Mouse (Mus musculus) MEL (cell line): ENCODE data around the gene Maml3. TPM values are rescaled to one million over a fixed set of nuclear protein-coding genes. Genes with fewer than 3 reads are reported as not detected.

Experiments used
- DNase-seq: peaks from one replicate; pipeline ENCODE4 v3.0.0; 2011; ENCODE audit warnings: low read depth, low spot score
- H3K27ac ChIP-seq: 2 replicates; pipeline ENCODE4 v1.5.1; 2012; ENCODE audit warnings: low read depth, mild to moderate bottlenecking, control low read depth, low read length, moderate library complexity; ENCODE audit not compliant: control insufficient read depth
- H3K27me3 ChIP-seq, 2 experiments: fragments of 150-350 bp in 1 of 2; sonication (generic) in 1 of 2; 2 replicates each; pipeline ENCODE4 v1.6.1; 2012; ENCODE audit warnings: low read length in 2 of 2, mild to moderate bottlenecking in 2 of 2, improper control_type of control experiment in 1 of 2, moderate library complexity in 1 of 2; ENCODE audit not compliant: insufficient read depth in 2 of 2, control insufficient read depth in 1 of 2
- H3K36me3 ChIP-seq, 2 experiments: 2 replicates each; pipeline ENCODE4 v1.6.1; 2012 to 2014; ENCODE audit warnings: low read length in 2 of 2, improper control_type of control experiment in 1 of 2, inconsistent platforms in 1 of 2, mild to moderate bottlenecking in 1 of 2; ENCODE audit not compliant: insufficient read depth in 2 of 2, control insufficient read depth in 1 of 2
- H3K4me1 ChIP-seq, 2 experiments: fragments of 150-350 bp in 1 of 2; sonication (generic) in 1 of 2; 2 replicates each; pipeline ENCODE4 v1.6.1; 2012; ENCODE audit warnings: low read length in 2 of 2, improper control_type of control experiment in 1 of 2, mild to moderate bottlenecking in 1 of 2; ENCODE audit not compliant: insufficient read depth in 2 of 2, control insufficient read depth in 1 of 2
- H3K4me3 ChIP-seq, 2 experiments: fragments of 150-350 bp in 1 of 2; sonication (generic) in 1 of 2; 2 replicates each; pipeline ENCODE4 v1.5.1; 2012; ENCODE audit warnings: low read depth in 2 of 2, low read length in 2 of 2, mild to moderate bottlenecking in 2 of 2, moderate library complexity in 2 of 2, control low read depth in 1 of 2, improper control_type of control experiment in 1 of 2; ENCODE audit not compliant: control insufficient read depth in 1 of 2, insufficient read depth in 1 of 2
- H3K79me2 ChIP-seq: 2 replicates; pipeline ENCODE4 v1.6.1; 2012; ENCODE audit warnings: mild to moderate bottlenecking, low read length, moderate library complexity; ENCODE audit not compliant: control insufficient read depth, poor library complexity, insufficient read depth
- H3K9ac ChIP-seq: 2 replicates; pipeline ENCODE4 v1.6.1; 2012; ENCODE audit warnings: low read depth, mild to moderate bottlenecking, control low read depth, low read length, moderate library complexity; ENCODE audit not compliant: control insufficient read depth, poor library complexity, severe bottlenecking
- H3K9me3 ChIP-seq: fragments of 150-350 bp; sonication (generic); replicated peaks from 2 replicates; pipeline ENCODE4 v1.6.1; 2012; ENCODE audit warnings: mild to moderate bottlenecking, low read length, improper control_type of control experiment, moderate library complexity; ENCODE audit not compliant: insufficient read depth
- BHLHE40 ChIP-seq: IDR thresholded peaks from 2 replicates; pipeline ENCODE4 v1.6.1; 2012; ENCODE audit warnings: low read depth, mild to moderate bottlenecking, inconsistent platforms, low read length, improper control_type of control experiment, borderline replicate concordance
- CHD1 ChIP-seq: IDR thresholded peaks from 2 replicates; pipeline ENCODE4 v1.6.1; 2012; ENCODE audit warnings: low read depth, mild to moderate bottlenecking, inconsistent platforms, low read length, improper control_type of control experiment
- CHD2 ChIP-seq: IDR thresholded peaks from 2 replicates; pipeline ENCODE4 v1.6.1; 2011; ENCODE audit warnings: low read length, improper control_type of control experiment
- CTCF ChIP-seq, 3 experiments: IDR thresholded peaks in 2 of 3; conservative IDR thresholded peaks in 1 of 3; 2 replicates each; pipeline ENCODE4 v1.5.1; 2011 to 2012; ENCODE audit warnings: low read length in 3 of 3, low read depth in 2 of 3, mild to moderate bottlenecking in 2 of 3, improper control_type of control experiment in 1 of 3, inconsistent platforms in 1 of 3, mixed read lengths in 1 of 3, moderate library complexity in 1 of 3; ENCODE audit not compliant: control insufficient read depth in 1 of 3, insufficient read depth in 1 of 3, poor library complexity in 1 of 3, severe bottlenecking in 1 of 3
- E2F4 ChIP-seq: IDR thresholded peaks from 2 replicates; pipeline ENCODE4 v1.6.1; 2011; ENCODE audit warnings: low read depth, low read length, improper control_type of control experiment, borderline replicate concordance
- EP300 ChIP-seq, 2 experiments: IDR thresholded peaks; 2 replicates each; pipeline ENCODE4 v1.6.1; 2011; ENCODE audit warnings: improper control_type of control experiment in 2 of 2, low read length in 2 of 2, low read depth in 1 of 2, mild to moderate bottlenecking in 1 of 2
- ETS1 ChIP-seq: IDR thresholded peaks from 2 replicates; pipeline ENCODE4 v1.6.1; 2012; ENCODE audit warnings: low read depth, mild to moderate bottlenecking, inconsistent platforms, low read length, improper control_type of control experiment, moderate library complexity
- GABPA ChIP-seq: IDR thresholded peaks from 2 replicates; pipeline ENCODE4 v1.6.1; 2012; ENCODE audit warnings: low read depth, mild to moderate bottlenecking, inconsistent platforms, low read length, improper control_type of control experiment, moderate library complexity
- GATA1 ChIP-seq: IDR thresholded peaks from 2 replicates; pipeline ENCODE4 v1.6.1; 2011; ENCODE audit warnings: low read depth, low read length, improper control_type of control experiment
- HCFC1 ChIP-seq: IDR thresholded peaks from 2 replicates; pipeline ENCODE4 v1.6.1; 2012; ENCODE audit warnings: low read depth, mild to moderate bottlenecking, inconsistent platforms, low read length, improper control_type of control experiment, moderate library complexity
- JUND ChIP-seq: IDR thresholded peaks from 2 replicates; pipeline ENCODE4 v1.6.1; 2011; ENCODE audit warnings: low read depth, mild to moderate bottlenecking, improper control_type of control experiment, low read length
- KAT2A ChIP-seq: conservative IDR thresholded peaks from 2 replicates; pipeline ENCODE4 v1.6.1; 2012; ENCODE audit warnings: low read depth, low read length, improper control_type of control experiment, inconsistent platforms
- MAX ChIP-seq: IDR thresholded peaks from 2 replicates; pipeline ENCODE4 v1.6.1; 2011; ENCODE audit warnings: low read length, improper control_type of control experiment
- MEF2A ChIP-seq: IDR thresholded peaks from 2 replicates; pipeline ENCODE4 v1.6.1; 2014; ENCODE audit warnings: low read depth, mild to moderate bottlenecking, inconsistent platforms, low read length, improper control_type of control experiment; ENCODE audit not compliant: poor library complexity, insufficient replicate concordance, severe bottlenecking; ENCODE audit errors: extremely low read depth
- MXI1 ChIP-seq: IDR thresholded peaks from 2 replicates; pipeline ENCODE4 v1.6.1; 2011; ENCODE audit warnings: mild to moderate bottlenecking, low read depth, low read length, improper control_type of control experiment
- MYC ChIP-seq: IDR thresholded peaks from 2 replicates; pipeline ENCODE4 v1.6.1; 2011; ENCODE audit warnings: low read depth, mild to moderate bottlenecking, low read length, improper control_type of control experiment, moderate library complexity
- NELFE ChIP-seq: IDR thresholded peaks from 2 replicates; pipeline ENCODE4 v1.6.1; 2011; ENCODE audit warnings: low read depth, low read length, improper control_type of control experiment
- NRF1 ChIP-seq: IDR thresholded peaks from 2 replicates; pipeline ENCODE4 v1.6.1; 2014; ENCODE audit warnings: low read depth, mild to moderate bottlenecking, inconsistent platforms, low read length, improper control_type of control experiment, moderate library complexity; ENCODE audit not compliant: poor library complexity, insufficient read depth, severe bottlenecking
- POLR2A ChIP-seq, 2 experiments: IDR thresholded peaks; 2 replicates each; pipeline ENCODE4 v1.6.1; 2011 to 2012; ENCODE audit warnings: low read length in 2 of 2, mild to moderate bottlenecking in 2 of 2, control low read depth in 1 of 2, improper control_type of control experiment in 1 of 2, low read depth in 1 of 2, moderate library complexity in 1 of 2; ENCODE audit not compliant: control insufficient read depth in 1 of 2, insufficient read depth in 1 of 2, poor library complexity in 1 of 2
- POLR2AphosphoS2 ChIP-seq: IDR thresholded peaks from 2 replicates; pipeline ENCODE4 v1.6.1; 2011; ENCODE audit warnings: low read length, improper control_type of control experiment
- RAD21 ChIP-seq: IDR thresholded peaks from 2 replicates; pipeline ENCODE4 v1.6.1; 2011; ENCODE audit warnings: mild to moderate bottlenecking, low read depth, low read length, improper control_type of control experiment
- RCOR1 ChIP-seq: IDR thresholded peaks from 2 replicates; pipeline ENCODE4 v1.6.1; 2012; ENCODE audit warnings: low read depth, mild to moderate bottlenecking, inconsistent platforms, low read length, improper control_type of control experiment
- SIN3A ChIP-seq: IDR thresholded peaks from 2 replicates; pipeline ENCODE4 v1.6.1; 2012; ENCODE audit warnings: low read length, improper control_type of control experiment, inconsistent platforms
- TAL1 ChIP-seq: IDR thresholded peaks from 2 replicates; pipeline ENCODE4 v1.6.1; 2012; ENCODE audit warnings: mild to moderate bottlenecking, inconsistent platforms, low read length, moderate library complexity, mixed read lengths
- TBP ChIP-seq: IDR thresholded peaks from 2 replicates; pipeline ENCODE4 v1.8.0; 2011; ENCODE audit warnings: low read depth, low read length, improper control_type of control experiment
- USF2 ChIP-seq, 2 experiments: IDR thresholded peaks; 2 replicates each; pipeline ENCODE4 v1.6.1; 2011 to 2012; ENCODE audit warnings: improper control_type of control experiment in 2 of 2, low read length in 2 of 2, borderline replicate concordance in 1 of 2, inconsistent platforms in 1 of 2, low read depth in 1 of 2, mild to moderate bottlenecking in 1 of 2; ENCODE audit not compliant: insufficient read depth in 1 of 2
- ZC3H11A ChIP-seq: IDR thresholded peaks from 2 replicates; pipeline ENCODE4 v1.6.1; 2012; ENCODE audit warnings: low read depth, mild to moderate bottlenecking, inconsistent platforms, low read length, improper control_type of control experiment
- ZKSCAN1 ChIP-seq: IDR thresholded peaks from 2 replicates; pipeline ENCODE4 v1.6.1; 2012; ENCODE audit warnings: low read depth, mild to moderate bottlenecking, inconsistent platforms, low read length, improper control_type of control experiment, moderate library complexity
- ZMIZ1 ChIP-seq: IDR thresholded peaks from 2 replicates; pipeline ENCODE4 v1.6.1; 2012; ENCODE audit warnings: low read depth, mild to moderate bottlenecking, inconsistent platforms, low read length, improper control_type of control experiment, moderate library complexity
- ZNF384 ChIP-seq: IDR thresholded peaks from 2 replicates; pipeline ENCODE4 v1.6.1; 2012; ENCODE audit warnings: low read depth, mild to moderate bottlenecking, inconsistent platforms, low read length, improper control_type of control experiment
- polyA plus RNA-seq, 2 experiments: library from polyadenylated mRNA; stranded (reverse) in 1 of 2; unstranded in 1 of 2; fragments of >175 nt in 1 of 2; fragments of >200 nt in 1 of 2; gene quantifications; 2 replicates each; pipeline versions ENCODE4 v1.2.1 to v1.2.4; 2012; ENCODE audit warnings: low replicate concordance in 2 of 2, low read depth in 1 of 2; ENCODE audit not compliant: insufficient read length in 2 of 2, insufficient read depth in 1 of 2, missing spikeins in 1 of 2
- total RNA-seq: library from RNA; depleted of rRNA; stranded (reverse); fragments of 300-350 nt; gene quantifications from 2 replicates; pipeline ENCODE4 v1.2.3, GENCODE M21; 2012

Gene Maml3
- total and polyA plus RNA-seq, 3 experiments, result 2.0 to 4.1 TPM; not detected in 1

- no peak; the same call in 1 of the 2 replicates for TF ChIP-seq MXI1
- peak; percentile 70 for TF ChIP-seq ETS1
- peak in 1 of 2 experiments; percentile 10; a peak in 1 of 4 replicates for TF ChIP-seq EP300 (IDR thresholded peaks at IDR 0.05; ENCODE audit: low read depth in 1 of 2, low read length in 2 of 2)
- peak; percentile 97 for TF ChIP-seq TBP
- no peak for TF ChIP-seq USF2 (IDR thresholded peaks at IDR 0.05; ENCODE audit: borderline replicate concordance in 1 of 2, insufficient read depth in 1 of 2, low read depth in 1 of 2, low read length in 2 of 2)
- no peak for TF ChIP-seq MEF2A
These were observed 2.0 kb downstream of the Maml3 start (continued) for GRCm38 (mm10) chr3:52102601-52103530.

DNA sequence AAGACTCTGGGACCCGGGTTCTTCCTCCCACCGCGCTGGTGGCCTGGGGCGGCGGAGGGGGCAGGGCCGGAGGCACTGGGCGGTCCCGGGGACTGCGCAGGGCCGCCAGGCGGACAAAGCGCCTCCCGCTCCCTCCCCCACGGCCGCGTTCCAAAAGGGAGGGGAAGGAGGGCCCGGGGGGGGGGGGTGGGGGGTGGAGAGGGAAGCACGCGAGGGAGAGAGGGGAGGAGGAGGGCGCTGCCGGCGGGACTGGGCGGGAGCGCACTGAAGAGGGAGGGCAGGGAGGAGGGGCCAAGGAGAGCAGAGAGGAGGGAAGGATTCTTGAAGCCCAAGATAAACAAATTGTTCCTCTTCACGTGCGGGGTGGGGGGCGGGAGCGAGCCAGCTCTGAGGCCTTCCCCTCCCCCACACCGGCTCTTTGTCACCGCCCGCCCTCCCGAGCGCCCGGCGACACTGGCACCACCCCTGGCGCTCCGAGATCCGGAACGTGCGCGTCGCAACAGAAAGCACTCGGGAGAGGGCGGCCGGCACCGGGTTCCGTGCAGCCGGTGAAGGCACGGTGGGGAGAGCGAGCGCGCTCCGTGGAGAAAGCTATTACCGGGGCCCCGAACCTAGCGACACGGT lies 2.8 kb downstream of the Maml3 start:
- H3K9me3 ChIP-seq, result no peaks in the 10 kb centered on the region
- no peaks in the 10 kb centered on the region for H3K27me3 ChIP-seq
- DNase-seq, result peak; percentile 97
- H3K79me2 ChIP-seq, result peaks cover 13% of the 10 kb centered on the region; the same call in 1 of the 2 replicates
- H3K4me1 ChIP-seq, result peaks cover 0 to 4% of the 10 kb centered on the region in 2 experiments; a peak in 1 of 4 replicates
- peak overlapping the region; percentile 77 to 99 for H3K4me3 ChIP-seq
- peak overlapping the region; percentile 94 for H3K27ac ChIP-seq
- H3K36me3 ChIP-seq, result 0 out of 4 replicates have a peak, but pooled peaks cover 0 to 2% of the 10 kb centered on the region in 2 experiments
- peak overlapping the region; percentile 78 for H3K9ac ChIP-seq
- TF ChIP-seq BHLHE40 (peak; percentile 99), CHD2 (no peak), MAX (peak; percentile 82), SIN3A (peak; percentile 79), RAD21 (no peak), E2F4 (no peak), MYC (0 out of 2 replicates have a peak, but pooled peaks have one; percentile 29), RCOR1 (no peak), GABPA (no peak), ZNF384 (no peak), NELFE (no peak), CTCF (IDR thresholded peaks at IDR 0.05 in 2 of 3, conservative IDR thresholded peaks at IDR 0.05 in 1 of 3; ENCODE audit: control insufficient read depth in 1 of 3, insufficient read depth in 1 of 3, low read depth in 2 of 3, low read length in 3 of 3, poor library complexity in 1 of 3, severe bottlenecking in 1 of 3) (no peak), GATA1 (no peak), POLR2A (IDR thresholded peaks at IDR 0.05; ENCODE audit: control insufficient read depth in 1 of 2, insufficient read depth in 1 of 2, low read depth in 1 of 2, low read length in 2 of 2, poor library complexity in 1 of 2) (no peak; a peak in 1 of 4 replicates), JUND (no peak), USF2 (IDR thresholded peaks at IDR 0.05; ENCODE audit: borderline replicate concordance in 1 of 2, insufficient read depth in 1 of 2, low read depth in 1 of 2, low read length in 2 of 2) (no peak), ETS1 (no peak; the same call in 1 of the 2 replicates), ZMIZ1 (no peak), EP300 (IDR thresholded peaks at IDR 0.05; ENCODE audit: low read depth in 1 of 2, low read length in 2 of 2) (no peak; a peak in 2 of 4 replicates), ZC3H11A (no peak), CHD1 (0 out of 2 replicates have a peak, but pooled peaks have one; percentile 39), POLR2AphosphoS2 (no peak; the same call in 1 of the 2 replicates), MEF2A (no peak), ZKSCAN1 (no peak), KAT2A (no peak; the same call in 1 of the 2 replicates), TAL1 (no peak), NRF1 (peak; percentile 68), HCFC1 (0 out of 2 replicates have a peak, but pooled peaks have one; percentile 17)
